Mouse (Mus musculus): ENCODE measurements around the gene Crip1.

DNA sequence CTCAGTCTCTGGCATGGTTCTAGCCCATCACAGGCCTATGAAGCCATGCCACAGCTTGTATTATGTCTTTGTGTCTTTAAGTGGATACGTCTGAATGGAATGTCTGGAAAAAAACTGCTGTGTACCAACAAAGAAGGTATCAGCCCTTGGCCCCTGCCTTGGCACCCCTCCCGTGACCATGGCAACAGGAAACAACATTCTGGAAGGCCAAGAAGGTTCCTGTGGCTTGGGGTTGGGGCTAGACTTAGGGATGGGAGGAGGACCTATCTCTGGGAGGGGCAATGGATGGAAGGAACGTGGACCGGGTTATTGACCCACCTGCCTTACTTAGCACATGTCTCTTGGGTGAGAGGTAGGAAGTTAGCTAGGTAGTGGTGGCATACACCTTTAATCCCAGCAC is 3.2 kb downstream of the Crip1 start:
- TF ChIP-seq CTCF (IDR thresholded peaks at IDR 0.05; ENCODE audit: borderline replicate concordance, extremely low read depth, insufficient read depth, insufficient read length), result no peak
- TF ChIP-seq POLR2A (IDR thresholded peaks at IDR 0.05; ENCODE audit: borderline replicate concordance, extremely low read depth, insufficient read depth, insufficient read length, poor library complexity, severe bottlenecking), result no peak

Data from brain, embryonic 14.5 days (tissue).